In the genomic region with DNA sequence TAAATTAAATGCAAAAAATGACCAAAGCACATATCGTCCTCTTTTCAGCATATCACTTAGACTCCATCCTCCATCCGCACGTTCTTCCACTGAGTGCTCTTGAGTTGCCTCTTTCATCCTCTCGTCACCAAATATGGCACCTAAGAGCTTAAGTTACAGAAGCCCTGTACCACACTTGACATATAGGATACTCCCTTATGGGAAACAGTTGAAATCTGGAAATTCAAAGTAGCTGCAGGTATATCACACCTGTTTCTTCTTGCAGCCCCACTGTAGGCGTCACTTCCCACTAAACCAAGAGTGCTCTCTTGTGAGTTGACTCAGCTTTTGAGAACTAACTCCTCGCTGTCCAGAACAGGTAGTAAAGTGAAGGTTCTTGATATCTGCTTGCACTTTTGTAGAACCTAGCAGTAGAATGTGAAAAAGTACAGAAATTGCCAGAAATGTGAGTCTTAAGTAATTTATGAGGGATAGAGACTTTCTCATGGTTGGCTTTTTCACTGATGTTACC, we compare ENCODE assay signal across 10 mouse cellular contexts. TPM values are rescaled to one million over a fixed set of nuclear protein-coding genes. Genes with fewer than 3 reads are reported as not detected.
DNase-seq lines count a peak whose midpoint lies in the region; ATAC-seq and TF ChIP-seq lines count a peak whose summit lies in the region.
"Had no signal": no experiment of that assay in that cellular context is flagged by ENCODE, and none has a peak within 500 bp of the region (broad histone marks: within the 10 kb centered on the region; RNA-seq: fewer than 3 reads in every experiment).

No protein-coding gene starts in this region.

- intact Hi-C loops in heart, postnatal 14 days (cut with DNase I) = loop anchor here (10.0 kb wide), 1 partner anchor 410 kb away; no protein-coding TSS in a partner anchor

- no peak overlapping the region for H3K4me3 ChIP-seq in lung, postnatal 0 days (ENCODE audit: low read depth, low read length)
- no peak overlapping the region; the same call in 1 of the 2 replicates for H3K4me3 ChIP-seq in forebrain, embryonic 14.5 days (ENCODE audit: low read depth, low read length)
- no peak overlapping the region for H3K4me3 ChIP-seq in limb, embryonic 14.5 days (replicated peaks; ENCODE audit: low read length)

- no peaks in the 10 kb centered on the region for H3K27me3 ChIP-seq in lung, postnatal 0 days (replicated peaks; ENCODE audit: insufficient read depth, low read length)
- H3K27me3 ChIP-seq in forebrain, embryonic 14.5 days (replicated peaks; ENCODE audit: control insufficient read depth, insufficient read depth, low read length) = no peaks in the 10 kb centered on the region
- no peaks in the 10 kb centered on the region for H3K27me3 ChIP-seq in limb, embryonic 14.5 days (ENCODE audit: control insufficient read depth, insufficient read depth, low read length)
- no peaks in the 10 kb centered on the region for H3K27me3 ChIP-seq in splenic B cell, adult 2 months (ENCODE audit: control insufficient read depth, insufficient read depth, low read length, poor library complexity, severe bottlenecking)

- TF ChIP-seq EP300 in lung, postnatal 0 days (IDR thresholded peaks at IDR 0.05) = no peak

- peaks cover 7% of the 10 kb centered on the region; the same call in 1 of the 2 replicates for H3K4me1 ChIP-seq in lung, postnatal 0 days (ENCODE audit: insufficient read depth, low read depth, low read length)
- peaks cover 5% of the 10 kb centered on the region for H3K4me1 ChIP-seq in forebrain, embryonic 14.5 days (ENCODE audit: control insufficient read depth, insufficient read depth, low read length)
- peaks cover 4% of the 10 kb centered on the region for H3K4me1 ChIP-seq in limb, embryonic 14.5 days (ENCODE audit: control insufficient read depth, insufficient read depth, low read length)

- H3K4me2 ChIP-seq in lung, postnatal 0 days (replicated peaks; ENCODE audit: low read depth, low read length) = peak overlapping the region; percentile 6; the same call in 1 of the 2 replicates
- H3K4me2 ChIP-seq in forebrain, embryonic 14.5 days (ENCODE audit: low read length) = peak overlapping the region; percentile 67
- H3K4me2 ChIP-seq in limb, embryonic 14.5 days (replicated peaks; ENCODE audit: low read depth, low read length, severe bottlenecking) = peak overlapping the region; percentile 80; the same call in 1 of the 2 replicates

- H3K9ac ChIP-seq in lung, postnatal 0 days (replicated peaks; ENCODE audit: low read depth) = no peak overlapping the region
- H3K9ac ChIP-seq in forebrain, embryonic 14.5 days (ENCODE audit: low read length) = no peak overlapping the region
- no peak overlapping the region for H3K9ac ChIP-seq in limb, embryonic 14.5 days (ENCODE audit: low read depth, low read length, severe bottlenecking)

- 60% methylated on average over 6 of the region's 6 CpGs for WGBS in lung, postnatal 0 days
- 90% methylated on average over 6 of the region's 6 CpGs for WGBS in forebrain, embryonic 14.5 days
- WGBS in limb, embryonic 14.5 days = 85% methylated on average over 6 of the region's 6 CpGs

- H3K27ac ChIP-seq in lung, postnatal 0 days (ENCODE audit: low read length) = no peak overlapping the region
- no peak overlapping the region for H3K27ac ChIP-seq in forebrain, embryonic 14.5 days (ENCODE audit: low read depth, low read length)
- no peak overlapping the region for H3K27ac ChIP-seq in limb, embryonic 14.5 days (replicated peaks; ENCODE audit: low read depth, low read length)

- no peaks in the 10 kb centered on the region for H3K36me3 ChIP-seq in lung, postnatal 0 days (ENCODE audit: insufficient read depth, low read length)
- H3K36me3 ChIP-seq in forebrain, embryonic 14.5 days (ENCODE audit: control insufficient read depth, insufficient read depth, low read length) = peaks cover 6% of the 10 kb centered on the region; the same call in 1 of the 2 replicates
- peaks cover 14% of the 10 kb centered on the region for H3K36me3 ChIP-seq in limb, embryonic 14.5 days (ENCODE audit: control insufficient read depth, insufficient read depth, low read length)
- no peaks in the 10 kb centered on the region for H3K36me3 ChIP-seq in splenic B cell, adult 2 months (ENCODE audit: control insufficient read depth, insufficient read depth, low read length, poor library complexity, severe bottlenecking)

- DNase-seq in lung, postnatal 0 days (ENCODE audit: low spot score) = peak; percentile 25
- no peak for DNase-seq in lung, postnatal 10 days
- no peak for DNase-seq in forebrain, embryonic 14.5 days (ENCODE audit: low spot score)
- DNase-seq in limb, embryonic 14.5 days (ENCODE audit: low spot score) = no peak
- DNase-seq in splenic B cell, adult 2 months (ENCODE audit: low read depth, low spot score) = peak; percentile 25
- DNase-seq in right cerebral cortex, postnatal 36 days (ENCODE audit: low spot score in 2 of 2) = no peak
- DNase-seq in heart, postnatal 14 days = no peak
- no peak for DNase-seq in adipocyte (ENCODE audit: low spot score)
- DNase-seq: adrenal gland, postnatal 10 days had no signal

- no peak for TF ChIP-seq CTCF in lung, postnatal 0 days (IDR thresholded peaks at IDR 0.05)

- ATAC-seq in lung, postnatal 0 days = no peak
- ATAC-seq in forebrain, embryonic 14.5 days = no peak
- ATAC-seq in limb, embryonic 14.5 days (ENCODE audit: low FRiP score, low read depth) = no peak

- no peak for TF ChIP-seq POLR2A in limb, embryonic 14.5 days (IDR thresholded peaks at IDR 0.05; ENCODE audit: borderline replicate concordance, extremely low read depth, insufficient read depth, insufficient read length)

- H3K9me3 ChIP-seq in lung, postnatal 0 days (ENCODE audit: low read length) = no peaks in the 10 kb centered on the region
- no peaks in the 10 kb centered on the region for H3K9me3 ChIP-seq in forebrain, embryonic 14.5 days (replicated peaks; ENCODE audit: control insufficient read depth, low read length)
- no peaks in the 10 kb centered on the region for H3K9me3 ChIP-seq in limb, embryonic 14.5 days (ENCODE audit: control insufficient read depth, low read length)

RNA-seq across cellular contexts. Expression of a gene that starts 2.0 kb away (rescaled TPM):
- 19.6 and 21.5 TPM in 2 replicates for polyA plus RNA-seq in lung, postnatal 0 days (2015; fragmentation: Nextera tagmentation; extraction: Ambion mirVana)
- 56.6 and 64.7 TPM in 2 replicates for polyA plus RNA-seq in forebrain, embryonic 14.5 days (2014; fragmentation: Nextera tagmentation; extraction: Ambion mirVana)
- polyA plus RNA-seq in limb, embryonic 14.5 days (2012; rRNA removed) = 14.9 and 22.1 TPM in 2 replicates
- polyA plus RNA-seq in limb, embryonic 14.5 days (2014; fragmentation: Nextera tagmentation; extraction: Ambion mirVana) = 38.0 and 43.1 TPM in 2 replicates
- total RNA-seq in heart, postnatal 14 days (2021) = 10 to 100 TPM; 26.3 to 27.0 TPM

RNA-seq across cellular contexts. Expression of a gene that starts 18.2 kb away (rescaled TPM):
- polyA plus RNA-seq in lung, postnatal 0 days (2015; fragmentation: Nextera tagmentation; extraction: Ambion mirVana) = 0.56 and 0.82 TPM in 2 replicates
- 0.37 TPM in 1 of 2 replicates, not detected in the other for polyA plus RNA-seq in forebrain, embryonic 14.5 days (2014; fragmentation: Nextera tagmentation; extraction: Ambion mirVana)
- polyA plus RNA-seq in limb, embryonic 14.5 days (2012; rRNA removed) = 2.0 and 2.2 TPM in 2 replicates
- 0.58 and 1.7 TPM in 2 replicates for polyA plus RNA-seq in limb, embryonic 14.5 days (2014; fragmentation: Nextera tagmentation; extraction: Ambion mirVana)
- total RNA-seq in heart, postnatal 14 days (2021) = 10 to 100 TPM; 48.3 to 52.4 TPM

RNA-seq across cellular contexts. Expression of a gene that starts 38.9 kb away (rescaled TPM):
- polyA plus RNA-seq in lung, postnatal 0 days (2015; fragmentation: Nextera tagmentation; extraction: Ambion mirVana) = 90.2 and 94.5 TPM in 2 replicates
- 23.5 and 23.8 TPM in 2 replicates for polyA plus RNA-seq in forebrain, embryonic 14.5 days (2014; fragmentation: Nextera tagmentation; extraction: Ambion mirVana)
- polyA plus RNA-seq in limb, embryonic 14.5 days (2012; rRNA removed) = 83.7 and 117 TPM in 2 replicates
- polyA plus RNA-seq in limb, embryonic 14.5 days (2014; fragmentation: Nextera tagmentation; extraction: Ambion mirVana) = 64.7 and 68.0 TPM in 2 replicates
- 10 to 100 TPM; 59.3 to 68.4 TPM for total RNA-seq in heart, postnatal 14 days (2021)

RNA-seq across cellular contexts. Expression of a gene that starts 51.0 kb away (rescaled TPM):
- not detected in 2 replicates for polyA plus RNA-seq in lung, postnatal 0 days (2015; fragmentation: Nextera tagmentation; extraction: Ambion mirVana)
- polyA plus RNA-seq in forebrain, embryonic 14.5 days (2014; fragmentation: Nextera tagmentation; extraction: Ambion mirVana) = not detected in 2 replicates
- not detected in 2 replicates for polyA plus RNA-seq in limb, embryonic 14.5 days (2012; rRNA removed)
- polyA plus RNA-seq in limb, embryonic 14.5 days (2014; fragmentation: Nextera tagmentation; extraction: Ambion mirVana) = not detected in 2 replicates
- total RNA-seq in heart, postnatal 14 days (2021) = not detected
- total RNA-seq: adrenal gland, postnatal 10 days; left cerebral cortex, postnatal 25 days had no signal

Comparison
In these comparisons a context has a peak if more than half of its experiments do, and no peak if none do; other contexts are left out.
1. DNase-seq: peak in lung, postnatal 0 days (single experiment) and splenic B cell, adult 2 months (single experiment); none in lung, postnatal 10 days (single experiment), forebrain, embryonic 14.5 days (single experiment), limb, embryonic 14.5 days (single experiment), right cerebral cortex, postnatal 36 days (0 of 2), heart, postnatal 14 days (0 of 2) and adipocyte (single experiment).
2. H3K4me2 ChIP-seq: peak in every context shown above with its lines; median percentile 80 in limb, embryonic 14.5 days; 67 in forebrain, embryonic 14.5 days; 6 in lung, postnatal 0 days.